Mouse (Mus musculus): ENCODE measurements around the gene Klrb1a. TPM values are rescaled to one million over a fixed set of nuclear protein-coding genes. Genes with fewer than 3 reads are reported as not detected.
"Not testable (repeated sequence)": the region's sequence is repeated elsewhere in the genome, so short reads cannot be mapped to it uniquely, and the experiment has no call there.

The Klrb1a gene
- polyA plus RNA-seq, 1 experiment from 2014 or later: not detected

DNA sequence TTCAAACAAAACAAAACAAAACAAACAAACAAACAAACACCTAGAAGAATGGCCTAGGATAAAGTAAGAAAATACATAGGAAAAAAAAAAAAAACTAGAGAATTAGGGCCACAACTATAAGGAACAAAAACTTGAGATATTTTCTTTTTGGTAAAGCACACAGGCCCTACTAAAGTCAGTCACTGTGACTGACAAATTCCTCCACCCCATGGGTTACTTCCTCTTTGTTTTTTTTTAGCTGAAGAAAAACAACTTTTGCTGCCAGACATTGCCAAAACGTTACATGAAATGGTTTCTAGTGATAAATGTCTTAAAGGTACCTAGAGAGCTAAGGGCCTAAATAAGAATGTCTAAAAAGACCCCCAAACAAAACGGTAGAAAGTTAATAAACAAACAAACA, 20.7 kb upstream of the Klrb1a start:
- ATAC-seq (ENCODE audit: low read depth): no peak
- 50% methylated on average over 2 of the region's 2 CpGs for WGBS
- no peak overlapping the region for H3K27ac ChIP-seq (ENCODE audit: low read length)
- no peak overlapping the region for H3K4me2 ChIP-seq (ENCODE audit: low read depth, low read length)
- no peak overlapping the region for H3K4me3 ChIP-seq (ENCODE audit: low read length)
- no peak overlapping the region for H3K9ac ChIP-seq (ENCODE audit: low read length)
- H3K36me3 ChIP-seq (ENCODE audit: control insufficient read depth, insufficient read depth, low read length): no peaks in the 10 kb centered on the region
- no peaks in the 10 kb centered on the region for H3K4me1 ChIP-seq (replicated peaks; ENCODE audit: control insufficient read depth, insufficient read depth, low read length)
- H3K27me3 ChIP-seq (ENCODE audit: control insufficient read depth, insufficient read depth, low read depth, low read length): no peaks in the 10 kb centered on the region
- no peaks in the 10 kb centered on the region for H3K9me3 ChIP-seq (ENCODE audit: control insufficient read depth, low read length)

DNA sequence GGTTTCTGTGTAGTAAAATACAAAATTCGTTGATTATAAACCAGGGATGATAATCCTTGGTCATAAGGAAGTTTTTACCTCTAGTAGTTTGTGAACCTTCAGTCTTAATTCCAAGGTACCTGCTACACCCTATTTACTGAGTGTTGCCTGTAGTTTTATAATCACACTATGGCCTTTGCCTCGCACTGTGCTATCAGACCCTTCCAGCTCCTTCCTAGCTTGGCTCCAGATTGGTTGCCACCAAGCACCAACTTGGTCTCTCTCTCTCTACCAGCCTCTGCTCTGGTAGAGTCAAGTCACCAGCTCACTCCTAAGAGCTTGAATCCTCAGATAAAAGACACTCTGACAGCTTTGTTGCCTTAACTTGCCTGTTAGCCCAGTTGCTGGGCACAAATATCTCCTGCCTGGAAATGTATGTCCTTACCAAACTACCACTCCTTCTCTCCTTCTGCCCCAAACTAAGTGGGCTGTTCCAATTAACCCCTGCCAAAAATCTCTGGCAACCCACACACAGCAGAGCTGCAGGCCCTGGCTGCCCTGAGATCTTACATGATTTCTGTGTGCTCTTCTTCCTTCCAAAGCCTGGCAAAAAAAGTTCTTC, 17.9 kb upstream of the Klrb1a start:
- Histone ChIP-seq H3K9me3 (ENCODE audit: control insufficient read depth, low read length) (no peaks in the 10 kb centered on the region), H3K4me1 (replicated peaks; ENCODE audit: control insufficient read depth, insufficient read depth, low read length) (no peaks in the 10 kb centered on the region), H3K36me3 (ENCODE audit: control insufficient read depth, insufficient read depth, low read length) (no peaks in the 10 kb centered on the region), H3K4me2 (ENCODE audit: low read depth, low read length) (no peak overlapping the region), H3K9ac (ENCODE audit: low read length) (no peak overlapping the region), H3K4me3 (ENCODE audit: low read length) (no peak overlapping the region), H3K27ac (ENCODE audit: low read length) (no peak overlapping the region), H3K27me3 (ENCODE audit: control insufficient read depth, insufficient read depth, low read depth, low read length) (no peaks in the 10 kb centered on the region)
- WGBS: 65% methylated on average over 2 of the region's 2 CpGs
- no peak for ATAC-seq (ENCODE audit: low read depth)

DNA sequence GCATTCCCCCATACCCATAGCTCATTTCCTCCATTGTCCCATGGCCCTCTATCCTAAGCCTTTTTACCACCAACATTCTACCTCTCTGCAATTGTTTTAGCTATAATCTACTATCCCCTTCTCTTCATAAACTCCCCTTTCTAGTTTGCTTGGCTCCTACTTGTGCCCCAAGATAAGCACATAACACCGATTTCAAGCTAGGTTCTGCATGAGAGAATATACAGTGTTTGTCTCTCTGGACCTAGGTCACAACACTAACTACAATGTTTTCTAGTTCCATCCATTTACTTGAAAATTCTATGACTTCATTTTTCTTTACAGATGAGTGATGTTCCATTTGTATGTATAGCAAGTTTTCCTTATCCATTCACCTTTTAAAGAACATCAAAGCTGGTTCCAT, 17.3 kb upstream of the Klrb1a start:
- Histone ChIP-seq H3K27me3 (ENCODE audit: control insufficient read depth, insufficient read depth, low read depth, low read length) (no peaks in the 10 kb centered on the region), H3K4me3 (ENCODE audit: low read length) (no peak overlapping the region), H3K9ac (ENCODE audit: low read length) (no peak overlapping the region), H3K36me3 (ENCODE audit: control insufficient read depth, insufficient read depth, low read length) (no peaks in the 10 kb centered on the region), H3K4me2 (ENCODE audit: low read depth, low read length) (no peak overlapping the region), H3K27ac (ENCODE audit: low read length) (no peak overlapping the region), H3K4me1 (replicated peaks; ENCODE audit: control insufficient read depth, insufficient read depth, low read length) (no peaks in the 10 kb centered on the region), H3K9me3 (ENCODE audit: control insufficient read depth, low read length) (no peaks in the 10 kb centered on the region)
- WGBS: 87% methylated on average over 1 of the region's 1 CpGs
- ATAC-seq (ENCODE audit: low read depth): no peak

DNA sequence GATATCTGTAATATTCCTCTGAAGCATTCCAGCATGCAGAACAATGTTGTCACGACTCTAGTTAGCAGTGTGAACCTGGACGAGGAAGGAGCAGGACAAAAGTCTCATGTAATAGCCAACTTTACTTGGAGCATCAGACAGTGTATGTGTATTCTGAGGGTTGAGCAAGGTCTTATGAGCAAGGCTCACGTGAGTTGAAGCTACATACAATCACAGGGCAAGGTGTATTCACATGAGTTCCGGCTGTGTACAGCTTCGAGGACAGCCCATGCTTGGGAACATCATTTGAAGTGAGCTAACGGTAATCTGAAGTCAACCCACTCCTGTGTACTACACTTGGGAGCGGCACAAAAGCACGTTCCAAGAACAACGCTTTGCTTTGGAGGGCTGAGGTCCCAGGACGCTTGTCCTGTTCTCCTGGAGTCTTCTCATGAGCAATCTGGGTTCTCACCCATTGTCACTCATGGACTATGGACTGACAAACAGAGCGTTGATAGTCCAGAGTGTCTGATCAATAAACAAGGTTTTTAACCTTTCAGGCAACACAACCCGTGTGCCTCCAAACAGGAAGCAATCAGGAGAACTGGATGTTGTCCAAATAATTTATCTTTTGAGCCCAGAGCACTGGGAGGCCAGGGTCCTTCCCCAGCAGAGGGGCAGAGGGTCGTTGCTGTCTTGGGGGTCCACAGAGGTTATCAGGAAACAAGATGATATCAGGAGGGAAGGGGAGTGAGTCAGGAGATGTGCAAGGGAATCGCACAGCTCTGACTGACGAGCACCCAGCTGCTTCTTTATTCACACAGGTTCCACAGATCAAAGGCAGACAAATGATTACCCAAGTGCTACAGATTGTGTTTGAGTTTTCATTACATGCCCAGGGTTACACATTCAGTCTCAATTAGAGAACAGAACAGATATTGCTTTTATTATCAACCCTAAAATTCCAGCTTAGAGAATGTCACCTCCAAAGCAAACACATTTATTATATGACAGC, 7.9 kb upstream of the Klrb1a start:
- ATAC-seq (ENCODE audit: low read depth); H3K4me1 ChIP-seq (replicated peaks; ENCODE audit: control insufficient read depth, insufficient read depth, low read length); H3K4me3 ChIP-seq (ENCODE audit: low read length); H3K36me3 ChIP-seq (ENCODE audit: control insufficient read depth, insufficient read depth, low read length); H3K9ac ChIP-seq (ENCODE audit: low read length); H3K4me2 ChIP-seq (ENCODE audit: low read depth, low read length); H3K27ac ChIP-seq (ENCODE audit: low read length); H3K27me3 ChIP-seq (ENCODE audit: control insufficient read depth, insufficient read depth, low read depth, low read length); H3K9me3 ChIP-seq (ENCODE audit: control insufficient read depth, low read length): not testable (repeated sequence)
- 47% methylated on average over 15 of the region's 15 CpGs for WGBS

DNA sequence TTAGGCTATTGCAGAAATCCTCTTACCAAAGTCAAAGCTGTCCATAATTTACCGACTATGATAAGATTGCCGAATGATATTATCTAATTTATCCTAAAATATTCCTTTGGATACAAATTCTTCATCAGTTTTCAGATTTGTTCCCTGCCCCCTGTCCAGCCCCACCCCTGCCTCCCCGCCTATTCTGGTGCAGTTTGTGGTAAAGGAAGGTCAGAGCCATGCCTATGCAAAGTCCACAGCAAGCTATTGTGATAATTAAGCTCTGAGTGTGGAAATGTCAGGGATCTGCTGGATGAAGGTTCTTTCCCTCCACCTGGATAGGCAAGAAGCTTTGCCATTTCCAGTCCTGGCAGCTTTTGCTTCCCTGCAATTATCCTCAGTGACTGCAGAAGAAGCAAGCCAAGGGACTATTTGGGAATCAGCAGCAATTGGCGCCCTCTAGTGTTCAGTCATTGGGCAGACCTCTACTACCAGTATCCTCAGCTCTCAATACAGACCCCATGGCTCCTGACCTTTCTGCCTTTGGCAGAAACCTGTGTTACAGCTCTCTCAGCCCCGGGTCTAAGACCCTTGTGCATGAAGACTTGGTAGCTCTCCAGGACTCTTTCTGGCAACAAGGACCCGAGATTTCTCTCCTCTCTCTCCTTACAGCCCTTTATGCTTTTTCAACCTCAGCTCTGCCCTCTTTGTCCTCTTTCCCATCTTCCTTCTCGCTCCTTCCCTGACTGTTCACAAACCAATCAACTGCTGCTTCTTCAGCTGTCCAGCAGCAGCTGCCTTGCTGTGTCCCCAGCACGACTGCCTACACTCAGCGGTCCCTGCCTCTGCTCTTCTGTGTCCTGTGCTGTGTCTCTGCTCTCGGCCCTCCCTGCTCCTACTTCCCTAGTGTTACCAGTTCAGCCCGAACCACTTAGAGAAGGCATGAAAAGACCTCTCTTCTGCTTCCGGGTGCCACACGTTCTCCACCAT, 6.7 kb upstream of the Klrb1a start:
- H3K27ac ChIP-seq (ENCODE audit: low read length); H3K4me2 ChIP-seq (ENCODE audit: low read depth, low read length); H3K9me3 ChIP-seq (ENCODE audit: control insufficient read depth, low read length); H3K36me3 ChIP-seq (ENCODE audit: control insufficient read depth, insufficient read depth, low read length); H3K9ac ChIP-seq (ENCODE audit: low read length); H3K4me3 ChIP-seq (ENCODE audit: low read length); H3K27me3 ChIP-seq (ENCODE audit: control insufficient read depth, insufficient read depth, low read depth, low read length); H3K4me1 ChIP-seq (replicated peaks; ENCODE audit: control insufficient read depth, insufficient read depth, low read length): not testable (repeated sequence)
- peak; percentile 88 for ATAC-seq (ENCODE audit: low read depth)
- 50% methylated on average over 12 of the region's 13 CpGs for WGBS

DNA sequence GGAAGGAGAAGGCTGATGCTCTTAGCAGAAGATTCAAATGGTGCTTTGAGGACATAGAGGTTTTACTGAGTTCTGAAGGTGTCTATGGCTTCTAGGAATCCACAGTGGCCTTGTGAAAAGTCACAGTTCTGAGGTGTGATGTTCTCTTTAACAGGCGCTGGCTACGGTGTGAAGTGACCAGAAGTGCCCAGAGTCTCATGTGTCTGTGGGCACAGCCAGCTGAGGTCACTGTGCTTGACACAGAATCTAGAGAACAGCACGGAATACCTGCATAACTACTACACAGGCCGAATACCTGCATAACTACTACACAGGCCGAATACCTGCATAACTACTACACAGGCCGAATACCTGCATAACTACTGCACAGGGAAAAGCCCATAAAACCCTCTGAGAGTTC, 1.9 kb upstream of the Klrb1a start:
- H3K9me3 ChIP-seq (ENCODE audit: control insufficient read depth, low read length); H3K9ac ChIP-seq (ENCODE audit: low read length); H3K4me1 ChIP-seq (replicated peaks; ENCODE audit: control insufficient read depth, insufficient read depth, low read length); H3K4me2 ChIP-seq (ENCODE audit: low read depth, low read length); H3K27me3 ChIP-seq (ENCODE audit: control insufficient read depth, insufficient read depth, low read depth, low read length); H3K27ac ChIP-seq (ENCODE audit: low read length); ATAC-seq (ENCODE audit: low read depth); H3K4me3 ChIP-seq (ENCODE audit: low read length); H3K36me3 ChIP-seq (ENCODE audit: control insufficient read depth, insufficient read depth, low read length): not testable (repeated sequence)
- 87% methylated on average over 6 of the region's 6 CpGs for WGBS

DNA sequence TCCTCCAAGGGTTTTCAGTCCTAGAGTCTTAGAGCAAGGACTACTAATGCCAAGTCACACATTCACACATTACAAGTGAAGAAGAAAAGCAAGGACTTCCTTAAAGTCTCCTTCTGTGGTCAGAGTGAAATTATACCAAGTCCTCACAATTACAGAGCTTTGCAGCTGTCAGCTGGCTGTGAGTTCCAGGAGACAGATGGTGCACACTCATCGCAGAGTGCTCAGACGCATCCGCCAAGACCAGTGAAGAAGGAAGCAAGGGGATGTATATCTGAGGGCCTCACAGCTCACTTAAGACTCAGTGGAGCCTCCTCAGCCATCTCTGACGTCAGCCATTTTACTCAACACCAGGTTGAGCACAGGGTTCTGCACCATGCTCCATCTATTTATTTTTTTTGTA, 1.1 kb upstream of the Klrb1a start:
- Histone ChIP-seq H3K27ac (ENCODE audit: low read length) (no peak overlapping the region), H3K9ac (ENCODE audit: low read length) (no peak overlapping the region), H3K4me1 (replicated peaks; ENCODE audit: control insufficient read depth, insufficient read depth, low read length) (no peaks in the 10 kb centered on the region), H3K9me3 (ENCODE audit: control insufficient read depth, low read length) (no peaks in the 10 kb centered on the region), H3K4me2 (ENCODE audit: low read depth, low read length) (no peak overlapping the region), H3K27me3 (ENCODE audit: control insufficient read depth, insufficient read depth, low read depth, low read length) (no peaks in the 10 kb centered on the region), H3K4me3 (ENCODE audit: low read length) (no peak overlapping the region), H3K36me3 (ENCODE audit: control insufficient read depth, insufficient read depth, low read length) (no peaks in the 10 kb centered on the region)
- WGBS: 63% methylated on average over 4 of the region's 4 CpGs
- no peak for ATAC-seq (ENCODE audit: low read depth)

DNA sequence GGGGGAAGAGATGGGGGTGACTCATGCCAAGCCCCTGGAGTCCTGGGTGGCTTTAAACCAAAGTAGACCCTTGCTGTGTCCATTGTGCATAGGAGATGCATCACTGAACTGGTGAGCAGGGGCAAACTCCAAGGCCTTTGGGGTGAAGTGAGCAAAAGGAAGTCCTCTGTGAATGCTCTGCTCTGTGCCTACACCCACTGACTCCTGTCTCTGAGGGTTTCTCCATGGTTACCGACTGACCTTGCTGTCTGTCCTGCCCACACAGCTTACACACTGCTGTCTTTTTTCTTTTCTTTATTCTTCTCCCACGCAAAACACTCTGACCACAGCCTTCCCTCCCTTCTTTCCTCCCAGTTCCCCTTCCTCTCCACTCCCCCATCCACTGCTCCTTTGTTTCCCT, 600 bp downstream of the Klrb1a start:
- ATAC-seq (ENCODE audit: low read depth): no peak

DNA sequence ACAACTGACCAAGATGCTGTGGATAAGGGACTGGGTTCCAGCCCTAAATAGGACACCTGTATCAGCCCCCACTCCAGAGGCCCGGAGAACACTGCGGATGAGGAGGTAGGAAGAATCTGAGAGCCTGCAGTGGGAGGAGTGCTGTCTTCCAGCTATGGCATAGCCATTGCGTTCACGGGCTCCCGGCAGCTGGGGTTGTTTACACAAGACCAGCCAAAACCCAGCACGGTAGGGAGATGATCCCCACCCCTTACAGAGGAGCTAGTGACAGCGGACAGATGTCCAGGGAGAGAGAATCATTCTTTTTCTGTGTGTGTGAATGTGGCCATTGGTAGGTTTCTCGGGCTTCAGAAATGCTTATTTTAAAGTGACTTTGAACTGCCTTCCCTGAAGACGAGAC, 17.0 kb downstream of the Klrb1a start:
- H3K4me2 ChIP-seq (ENCODE audit: low read depth, low read length): no peak overlapping the region
- peak; percentile 90 for ATAC-seq (ENCODE audit: low read depth)
- WGBS: 25% methylated on average over 9 of the region's 9 CpGs

More for the DNA sequence above, 600 bp downstream of the Klrb1a start:
- H3K4me3 ChIP-seq (ENCODE audit: low read length): no peak overlapping the region
- H3K9me3 ChIP-seq (ENCODE audit: control insufficient read depth, low read length): no peaks in the 10 kb centered on the region
- 73% methylated on average over 2 of the region's 2 CpGs for WGBS
- H3K27me3 ChIP-seq (ENCODE audit: control insufficient read depth, insufficient read depth, low read depth, low read length): no peaks in the 10 kb centered on the region
- no peak overlapping the region for H3K4me2 ChIP-seq (ENCODE audit: low read depth, low read length)
- H3K36me3 ChIP-seq (ENCODE audit: control insufficient read depth, insufficient read depth, low read length): no peaks in the 10 kb centered on the region
- H3K4me1 ChIP-seq (replicated peaks; ENCODE audit: control insufficient read depth, insufficient read depth, low read length): no peaks in the 10 kb centered on the region
- H3K27ac ChIP-seq (ENCODE audit: low read length): no peak overlapping the region
- H3K9ac ChIP-seq (ENCODE audit: low read length): no peak overlapping the region

More for the DNA sequence above, 17.0 kb downstream of the Klrb1a start:
- Histone ChIP-seq H3K27me3 (ENCODE audit: control insufficient read depth, insufficient read depth, low read depth, low read length) (no peaks in the 10 kb centered on the region), H3K27ac (ENCODE audit: low read length) (no peak overlapping the region), H3K9me3 (ENCODE audit: control insufficient read depth, low read length) (no peaks in the 10 kb centered on the region), H3K36me3 (ENCODE audit: control insufficient read depth, insufficient read depth, low read length) (no peaks in the 10 kb centered on the region), H3K4me1 (replicated peaks; ENCODE audit: control insufficient read depth, insufficient read depth, low read length) (peaks cover 5% of the 10 kb centered on the region), H3K9ac (ENCODE audit: low read length) (no peak overlapping the region), H3K4me3 (ENCODE audit: low read length) (no peak overlapping the region)

Data from lung, embryonic 16.5 days (tissue).